Mouse (Mus musculus): Measurements from ENCODE around the gene Ero1lb.

The Ero1lb gene

GRCm38 (mm10) chr13:12565621-12566390 is at the start of gene Ero1lb:
TSS of gene Ero1lb (plus strand) at chr13:12565874.
- DNase-seq (ENCODE audit: low read depth, low spot score) = peak; percentile 93

GRCm38 (mm10) chr13:12519371-12519770 is 46.3 kb upstream of the Ero1lb start:
- no peak for DNase-seq (ENCODE audit: low read depth, low spot score)

GRCm38 (mm10) chr13:12519955-12520584 is 45.6 kb upstream of the Ero1lb start, which contains the start of gene Edaradd:
TSS of gene Edaradd (minus strand) at chr13:12520438.
- DNase-seq (ENCODE audit: low read depth, low spot score) = no peak

GRCm38 (mm10) chr13:12522346-12522745 is 43.3 kb upstream of the Ero1lb start:
- no peak for DNase-seq (ENCODE audit: low read depth, low spot score)

- DNase-seq (ENCODE audit: low read depth, low spot score) = no peak
Observed at GRCm38 (mm10) chr13:12525678-12526077, 40.0 kb upstream of the Ero1lb start.

DNA sequence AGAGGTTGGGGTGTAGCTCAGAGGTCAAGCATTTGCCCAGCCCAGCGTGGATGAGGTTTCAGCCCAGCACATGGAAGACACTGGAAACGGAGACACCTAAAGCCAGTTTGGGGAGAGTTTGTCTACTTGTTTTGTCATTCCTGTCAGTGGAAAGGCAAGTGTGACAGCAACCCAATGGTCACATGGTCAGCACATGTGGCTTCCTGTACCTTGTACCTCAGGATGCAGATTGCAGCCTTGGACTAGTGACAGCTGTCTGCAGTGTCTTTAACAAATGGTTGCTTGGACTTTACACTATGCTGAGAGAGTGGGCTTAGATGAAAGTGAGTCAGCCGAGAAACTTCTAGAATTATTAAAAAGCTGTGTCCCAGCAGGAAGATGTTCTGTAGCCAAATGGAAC is 31.0 kb upstream of the Ero1lb start:
- DNase-seq (ENCODE audit: low read depth, low spot score) = no peak

DNA sequence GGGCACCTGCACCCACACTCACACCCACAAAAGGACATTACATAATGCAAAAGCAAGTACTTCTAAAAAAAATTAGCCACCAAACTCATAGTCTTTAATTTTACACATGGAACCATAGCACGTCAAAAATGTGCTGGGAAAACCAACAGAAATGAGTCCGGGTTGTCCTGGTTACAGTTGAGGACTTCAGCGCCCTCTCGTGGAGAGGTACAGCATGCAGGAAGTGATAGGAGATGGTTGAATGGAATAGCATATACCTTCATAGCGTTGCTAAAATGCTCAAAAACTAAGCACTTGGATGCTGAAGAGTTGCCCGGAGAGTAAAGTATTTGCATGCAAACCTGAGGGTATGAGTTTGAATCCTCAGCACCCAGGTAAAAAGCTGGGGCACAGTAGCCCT is 27.7 kb upstream of the Ero1lb start:
- no peak for DNase-seq (ENCODE audit: low read depth, low spot score)

- DNase-seq (ENCODE audit: low read depth, low spot score) = no peak
Observed at GRCm38 (mm10) chr13:12539716-12540115, 26.0 kb upstream of the Ero1lb start.

GRCm38 (mm10) chr13:12540119-12540518 is 25.6 kb upstream of the Ero1lb start:
- no peak for DNase-seq (ENCODE audit: low read depth, low spot score)

DNA sequence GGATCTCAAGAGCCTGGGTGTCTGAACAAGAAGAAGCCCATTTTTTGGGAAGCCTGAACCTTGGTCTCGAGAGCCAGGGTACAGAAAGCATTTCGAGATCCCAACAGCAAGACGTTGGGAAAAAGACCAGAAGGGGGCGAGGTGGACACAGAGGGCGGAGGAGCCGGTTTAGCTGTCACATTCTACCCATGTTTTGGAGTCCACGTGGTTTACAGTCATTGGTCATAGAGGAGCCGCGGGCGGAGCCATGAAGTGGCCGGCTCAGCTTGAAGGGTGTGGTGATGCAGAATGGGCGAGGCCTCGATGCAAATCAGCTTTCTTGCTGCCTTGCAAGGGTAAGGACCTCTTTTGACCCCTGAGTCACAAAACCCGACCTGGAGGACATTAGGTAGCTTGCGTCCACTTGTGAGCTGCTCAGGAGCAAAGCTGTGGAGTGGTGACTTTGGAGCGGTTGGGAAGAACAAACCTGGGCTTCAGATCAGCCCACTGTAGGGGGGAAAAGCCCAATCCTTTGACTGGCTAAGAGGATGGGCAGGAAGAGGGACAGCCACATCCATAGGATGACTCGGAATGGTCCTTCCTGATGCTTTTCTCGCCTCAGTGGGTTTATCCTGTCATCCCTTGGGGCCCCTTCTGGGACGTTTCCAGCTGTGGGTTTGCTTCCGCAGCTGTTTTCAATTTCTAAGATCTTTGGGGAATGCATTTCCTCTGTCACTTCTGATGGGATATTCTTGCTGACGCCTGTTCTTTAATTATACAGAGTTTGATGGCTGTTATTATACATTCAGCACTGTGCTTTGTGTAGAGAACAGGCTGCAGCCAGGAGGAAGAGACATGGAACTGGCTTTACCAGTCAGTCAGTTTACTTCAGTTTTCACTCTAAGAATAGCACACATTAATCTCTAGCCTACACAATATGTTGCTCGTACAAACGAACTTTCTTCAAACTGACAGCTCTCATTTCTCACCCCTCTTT is 23.4 kb upstream of the Ero1lb start:
- DNase-seq (ENCODE audit: low read depth, low spot score) = no peak

DNA sequence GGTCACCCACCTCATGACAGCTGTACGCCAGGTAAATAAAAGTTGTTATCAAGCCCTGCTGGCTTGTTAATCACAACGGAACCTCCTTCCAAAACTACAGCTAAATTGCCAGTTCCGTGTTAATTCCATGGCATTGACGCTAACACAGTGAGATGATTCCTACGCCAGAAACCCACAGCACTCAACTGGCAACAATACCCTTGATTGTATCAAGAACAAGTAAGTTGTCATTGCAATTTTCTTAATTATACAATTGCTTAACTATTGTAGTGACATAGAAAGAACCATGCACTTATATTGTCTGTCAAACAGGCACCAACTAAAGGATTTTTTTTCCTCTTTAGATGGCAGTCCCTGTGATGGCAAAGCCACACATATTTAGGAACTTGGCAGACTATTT is 22.4 kb upstream of the Ero1lb start:
- DNase-seq (ENCODE audit: low read depth, low spot score) = no peak

DNA sequence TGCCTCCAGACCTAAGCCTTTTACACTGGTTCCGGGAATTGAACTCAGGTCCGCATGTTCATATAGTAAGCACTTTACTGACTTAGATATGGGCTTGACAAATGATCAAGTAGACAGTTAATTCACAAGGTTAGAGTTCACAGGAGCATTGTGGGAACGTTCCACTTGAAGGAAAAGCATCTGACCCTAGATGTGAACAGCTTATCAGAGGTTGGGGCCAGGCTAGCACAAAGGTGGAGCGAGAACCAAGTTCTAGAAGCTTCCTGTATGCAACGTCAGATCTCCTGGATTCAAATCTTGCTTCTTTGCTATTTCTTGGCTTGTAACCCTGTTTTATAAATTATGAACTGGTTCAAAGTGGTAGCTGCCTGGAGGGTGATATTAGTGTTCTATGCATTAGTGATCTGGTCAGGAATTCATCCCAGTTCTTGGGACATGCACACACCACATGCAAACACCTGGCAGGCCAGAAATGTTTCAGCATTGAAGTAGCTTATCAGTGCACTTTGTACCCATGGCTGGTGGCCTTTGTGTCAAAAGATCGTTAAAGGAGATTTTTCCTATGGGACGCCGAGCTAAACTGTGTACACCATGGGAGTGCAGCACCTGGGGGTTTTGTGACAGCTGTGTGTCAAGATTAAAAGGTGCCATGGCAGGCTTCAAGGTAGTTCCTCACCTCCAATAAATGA is 21.6 kb upstream of the Ero1lb start:
- DNase-seq (ENCODE audit: low read depth, low spot score) = no peak

- DNase-seq (ENCODE audit: low read depth, low spot score) = no peak
Observed at GRCm38 (mm10) chr13:12554211-12554610, 11.5 kb upstream of the Ero1lb start.

DNA sequence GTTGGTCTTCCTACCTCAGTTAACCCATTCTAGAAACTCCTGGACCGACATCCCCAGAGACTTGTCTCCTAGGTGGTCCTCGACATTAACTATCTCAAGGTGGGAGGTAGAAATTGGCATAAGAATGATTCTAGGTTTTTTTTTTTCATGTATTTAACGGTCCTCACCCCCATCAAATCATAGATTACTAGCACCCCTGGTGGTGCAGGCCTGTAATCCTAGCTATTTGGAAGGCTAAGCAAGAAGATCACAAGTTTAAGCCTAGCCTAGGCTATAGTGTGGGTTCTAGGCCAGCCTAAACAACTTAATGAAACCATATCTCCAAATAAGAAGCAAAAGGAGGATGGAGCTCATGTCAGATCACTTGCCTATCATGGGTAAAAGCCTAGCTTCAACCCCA is 6.6 kb upstream of the Ero1lb start:
- no peak for DNase-seq (ENCODE audit: low read depth, low spot score)

- no peak for DNase-seq (ENCODE audit: low read depth, low spot score)
Observed at GRCm38 (mm10) chr13:12559462-12560120, 6.1 kb upstream of the Ero1lb start.

GRCm38 (mm10) chr13:12561729-12562128 is 3.9 kb upstream of the Ero1lb start:
- no peak for DNase-seq (ENCODE audit: low read depth, low spot score)

DNA sequence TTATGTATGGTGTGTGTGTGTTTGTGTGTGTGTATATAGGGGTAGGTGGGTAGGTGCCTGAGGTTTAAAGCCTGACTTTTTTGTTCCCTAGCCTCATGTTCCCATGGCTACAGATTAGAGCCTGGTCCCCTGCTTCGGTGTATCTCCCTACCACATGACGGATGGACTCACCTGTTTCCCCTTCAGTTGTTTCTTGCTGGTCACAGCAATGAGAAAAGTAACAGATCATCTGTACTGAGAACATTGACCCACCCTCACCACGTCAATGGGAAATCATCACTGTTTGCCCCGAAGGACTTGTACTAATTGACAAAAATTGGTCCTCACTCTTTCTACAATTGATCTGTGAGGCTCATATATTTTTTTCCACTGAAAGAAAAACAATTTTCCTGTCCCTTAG is 3.4 kb upstream of the Ero1lb start:
- no peak for DNase-seq (ENCODE audit: low read depth, low spot score)

DNA sequence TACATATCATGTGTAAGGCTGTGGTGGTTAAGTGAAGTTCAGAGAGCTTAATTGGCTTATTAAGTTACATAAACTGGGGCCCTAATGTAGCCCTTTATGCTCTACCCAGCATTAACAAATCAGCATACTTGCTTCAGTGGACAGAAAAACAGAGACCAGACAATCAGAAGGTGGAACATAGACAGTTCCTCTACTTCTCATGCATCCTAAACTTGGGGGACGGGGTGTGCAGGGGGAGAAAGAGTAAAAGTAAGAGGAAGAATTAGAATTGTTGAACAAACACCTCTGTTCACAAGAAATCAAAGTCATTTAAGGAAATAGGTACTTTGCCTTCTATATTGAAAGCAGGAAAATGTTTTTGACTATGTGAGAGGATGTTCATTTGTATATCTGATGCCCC is 2.3 kb downstream of the Ero1lb start:
- DNase-seq (ENCODE audit: low read depth, low spot score) = no peak

DNA sequence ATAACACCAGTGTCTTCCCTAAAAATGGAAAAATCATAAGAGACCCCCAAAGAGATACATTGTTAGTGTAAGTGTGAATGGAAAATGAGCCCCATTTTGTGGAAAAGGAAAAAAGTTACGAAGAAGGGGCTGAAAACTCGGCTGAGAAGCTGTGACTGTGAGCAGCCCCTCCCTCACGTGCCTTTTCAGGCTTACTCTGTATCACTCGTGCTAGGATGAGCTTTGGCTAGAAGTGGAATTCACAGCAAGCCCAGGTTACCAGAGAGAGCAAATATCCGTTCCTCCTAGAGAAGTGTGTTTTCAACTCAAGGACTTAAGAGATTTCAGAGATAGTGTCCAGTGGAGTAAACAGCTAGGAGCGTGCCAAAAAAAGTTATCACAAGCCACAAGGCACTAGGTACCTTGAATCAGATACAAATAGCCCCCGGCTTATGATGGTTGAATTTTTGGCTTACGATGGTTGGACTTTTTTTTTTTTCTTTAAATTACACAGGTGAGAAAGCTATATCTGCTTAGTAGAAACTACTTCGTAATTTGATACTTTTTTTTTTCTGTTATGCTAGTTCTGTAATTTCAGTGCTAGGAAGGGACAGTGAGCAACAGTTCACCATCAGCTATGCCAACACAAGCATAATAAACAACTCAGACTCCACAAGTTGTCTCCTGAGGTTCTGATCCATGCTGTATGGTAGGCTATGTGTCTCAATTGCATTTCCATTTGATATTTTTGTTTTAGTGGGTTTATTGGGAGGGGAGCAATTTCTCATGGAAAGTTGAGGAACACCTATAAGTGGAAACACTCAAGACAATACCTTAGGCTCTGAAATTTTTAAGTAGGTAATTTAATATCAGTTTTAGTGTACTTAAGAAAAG is 3.2 kb downstream of the Ero1lb start:
- no peak for DNase-seq (ENCODE audit: low read depth, low spot score)

DNA sequence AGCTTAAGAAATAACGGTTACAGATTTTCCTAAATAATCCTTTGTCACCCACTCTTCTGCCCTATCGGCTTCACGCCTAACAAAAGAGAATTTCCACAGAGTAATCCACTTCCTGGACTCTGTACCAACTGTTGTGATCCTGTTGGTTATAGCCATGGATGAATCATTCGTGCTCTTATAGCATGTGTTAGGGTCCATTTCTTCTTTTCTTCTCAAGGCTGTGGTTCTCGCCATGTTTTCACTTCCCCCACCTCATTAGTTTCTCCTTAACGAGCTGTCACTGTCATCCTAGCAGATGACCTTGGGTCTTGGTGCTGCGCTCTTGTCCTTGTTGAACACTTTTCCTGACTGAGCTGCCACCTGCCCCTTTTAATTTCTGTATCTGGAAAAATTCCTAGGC is 4.1 kb downstream of the Ero1lb start:
- DNase-seq (ENCODE audit: low read depth, low spot score) = no peak

All from retina, postnatal 7 days (tissue).